Mouse (Mus musculus) midbrain, embryonic 16.5 days (tissue): ENCODE results near the gene Sdc4. TPM values are rescaled to one million over a fixed set of nuclear protein-coding genes. Genes with fewer than 3 reads are reported as not detected.
A peak's percentile ranks its signal among the peaks of the same experiment; 100 is the strongest.

Source experiments
- ATAC-seq: fragments of 200-750 bp; cut with Nextera tagmentation; 2 replicates; pipeline ENCODE4 v1.8.0; 2017; ENCODE audit warnings: moderate TSS enrichment
- H3K27ac ChIP-seq: fragments of 300-500 bp; sonication (generic); 2 replicates; pipeline ENCODE4 v1.5.1; 2014; ENCODE audit warnings: mild to moderate bottlenecking, low read length, mixed read lengths
- H3K27me3 ChIP-seq: fragments of 300-500 bp; sonication (generic); 2 replicates; pipeline ENCODE4 v1.6.1; 2014; ENCODE audit warnings: low read depth, low read length, mixed read lengths; ENCODE audit not compliant: control insufficient read depth, insufficient read depth
- H3K36me3 ChIP-seq: fragments of 300-500 bp; sonication (generic); 2 replicates; pipeline ENCODE4 v1.6.1; 2014; ENCODE audit warnings: mild to moderate bottlenecking, low read length, moderate library complexity, mixed read lengths; ENCODE audit not compliant: control insufficient read depth, insufficient read depth
- H3K4me1 ChIP-seq: fragments of 300-500 bp; sonication (generic); 2 replicates; pipeline ENCODE4 v1.6.1; 2014; ENCODE audit warnings: mild to moderate bottlenecking, low read length, mixed read lengths; ENCODE audit not compliant: control insufficient read depth, insufficient read depth
- H3K4me2 ChIP-seq: fragments of 300-500 bp; sonication (generic); 2 replicates; pipeline ENCODE4 v1.6.1; 2014; ENCODE audit warnings: mild to moderate bottlenecking, low read length, mixed read lengths
- H3K4me3 ChIP-seq: fragments of 300-500 bp; sonication (generic); 2 replicates; pipeline ENCODE4 v1.5.1; 2014; ENCODE audit warnings: low read depth, mild to moderate bottlenecking, low read length, moderate library complexity, mixed read lengths
- H3K9ac ChIP-seq: fragments of 300-500 bp; sonication (generic); 2 replicates; pipeline ENCODE4 v1.6.1; 2014; ENCODE audit warnings: low read depth, low read length, mixed read lengths
- H3K9me3 ChIP-seq: fragments of 300-500 bp; sonication (generic); replicated peaks from 2 replicates; pipeline ENCODE4 v1.6.1; 2014; ENCODE audit warnings: mild to moderate bottlenecking, low read length, mixed read lengths; ENCODE audit not compliant: control insufficient read depth, poor library complexity, severe bottlenecking
- WGBS: fragments of 180-500 bp; shearing (Covaris S2); extraction: QIAGEN DNeasy Blood & Tissue Kit; methylation state at CpG from one replicate; pipeline ENCODE4 v1.1.7; 2014; 5-methylcytosine and 5-hydroxymethylcytosine counted together
- polyA plus RNA-seq: library from polyadenylated mRNA; unstranded; fragments of >200 nt; fragmentation: Nextera tagmentation; extraction: Ambion mirVana; gene quantifications from 2 replicates; pipeline ENCODE4 v1.2.1, GENCODE M21; 2015

Sdc4 gene
- polyA plus RNA-seq, 1 experiment from 2014 or later, result 8.7 TPM

DNA sequence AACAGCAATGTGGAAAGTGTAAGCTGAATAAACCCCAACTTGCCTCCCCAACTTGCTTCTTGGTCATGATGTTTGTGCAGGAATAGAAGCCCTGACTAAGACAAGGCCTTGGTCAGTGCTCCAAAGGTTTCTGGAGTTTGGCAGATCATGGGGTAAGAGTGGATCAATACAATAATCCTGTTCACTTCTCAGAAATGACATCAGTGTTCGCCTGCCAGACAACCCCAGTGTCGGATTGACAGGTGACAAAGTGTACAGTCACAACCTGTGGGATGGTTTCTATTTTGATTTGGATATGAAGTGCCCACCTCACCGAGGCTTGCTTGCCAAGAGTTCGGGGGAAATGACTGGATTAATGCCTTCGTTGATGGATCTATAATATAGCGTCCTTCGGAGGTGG lies 22.4 kb downstream of the Sdc4 start:
- no peak overlapping the region for H3K9ac ChIP-seq
- no peak overlapping the region for H3K4me3 ChIP-seq
- no peak overlapping the region for H3K4me2 ChIP-seq
- H3K27me3 ChIP-seq, result no peaks in the 10 kb centered on the region
- H3K4me1 ChIP-seq, result no peaks in the 10 kb centered on the region
- no peaks in the 10 kb centered on the region for H3K36me3 ChIP-seq
- no peak for ATAC-seq
- 91% methylated on average over 7 of the region's 7 CpGs for WGBS
- no peak overlapping the region for H3K27ac ChIP-seq
- no peaks in the 10 kb centered on the region for H3K9me3 ChIP-seq

DNA sequence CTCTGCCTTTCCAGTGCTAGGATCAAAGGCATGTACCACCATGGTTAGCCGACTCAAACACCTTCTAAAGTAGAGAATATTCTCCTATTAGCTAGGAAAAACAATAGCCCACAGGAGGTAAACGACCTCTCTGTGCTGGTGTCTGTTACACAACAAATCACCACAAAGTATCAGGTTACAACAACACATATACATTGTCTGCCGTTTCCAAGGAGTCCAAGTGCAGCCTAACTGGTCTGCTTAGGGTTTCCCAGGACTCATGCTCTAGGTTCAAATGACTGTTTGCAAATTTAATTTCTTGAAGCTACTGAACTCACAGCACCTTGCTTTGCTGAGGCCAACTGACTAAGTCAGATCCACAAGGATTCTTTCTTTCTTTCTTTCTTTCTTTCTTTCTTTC lies 24.2 kb downstream of the Sdc4 start:
- H3K4me3 ChIP-seq, result no peak overlapping the region
- H3K27ac ChIP-seq, result no peak overlapping the region
- H3K36me3 ChIP-seq, result no peaks in the 10 kb centered on the region
- no peaks in the 10 kb centered on the region for H3K9me3 ChIP-seq
- no peaks in the 10 kb centered on the region for H3K4me1 ChIP-seq
- no peak overlapping the region for H3K9ac ChIP-seq
- H3K4me2 ChIP-seq, result no peak overlapping the region
- ATAC-seq, result no peak
- H3K27me3 ChIP-seq, result no peaks in the 10 kb centered on the region
- 10% methylated on average over 3 of the region's 3 CpGs for WGBS

DNA sequence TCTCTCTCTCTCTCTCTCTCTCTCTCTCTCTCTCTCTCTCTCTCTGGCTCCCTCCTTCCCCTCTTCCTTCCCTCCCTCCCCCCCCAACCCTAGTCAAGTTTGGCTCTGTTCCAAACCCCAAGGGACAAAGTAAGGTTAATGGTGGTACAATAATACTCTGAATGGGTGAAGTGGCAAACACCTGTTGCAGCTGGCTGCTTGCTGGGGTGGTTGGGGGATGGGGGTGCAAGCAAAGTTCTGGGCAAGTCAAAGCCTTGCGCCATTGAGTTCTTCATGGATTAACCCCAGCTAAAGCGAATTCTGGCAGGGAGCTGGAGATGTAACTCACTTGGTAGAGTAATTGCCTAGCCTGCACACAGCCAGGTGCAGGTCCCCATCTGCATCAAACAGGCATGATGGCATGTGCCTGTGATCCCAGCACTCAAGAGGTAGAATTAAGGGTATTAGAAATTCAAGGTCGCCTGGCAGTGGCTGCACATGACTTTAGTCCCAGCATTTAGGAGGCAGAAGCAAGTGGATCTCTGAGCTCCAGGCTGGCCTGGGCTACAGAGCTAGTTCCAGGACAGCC lies 25.3 kb downstream of the Sdc4 start:
- no peak overlapping the region for H3K27ac ChIP-seq
- no peaks in the 10 kb centered on the region for H3K36me3 ChIP-seq
- H3K4me3 ChIP-seq, result no peak overlapping the region
- no peaks in the 10 kb centered on the region for H3K4me1 ChIP-seq
- no peak overlapping the region for H3K4me2 ChIP-seq
- no peaks in the 10 kb centered on the region for H3K9me3 ChIP-seq
- no peaks in the 10 kb centered on the region for H3K27me3 ChIP-seq
- H3K9ac ChIP-seq, result no peak overlapping the region
- no peak for ATAC-seq
- 41% methylated on average over 3 of the region's 3 CpGs for WGBS

DNA sequence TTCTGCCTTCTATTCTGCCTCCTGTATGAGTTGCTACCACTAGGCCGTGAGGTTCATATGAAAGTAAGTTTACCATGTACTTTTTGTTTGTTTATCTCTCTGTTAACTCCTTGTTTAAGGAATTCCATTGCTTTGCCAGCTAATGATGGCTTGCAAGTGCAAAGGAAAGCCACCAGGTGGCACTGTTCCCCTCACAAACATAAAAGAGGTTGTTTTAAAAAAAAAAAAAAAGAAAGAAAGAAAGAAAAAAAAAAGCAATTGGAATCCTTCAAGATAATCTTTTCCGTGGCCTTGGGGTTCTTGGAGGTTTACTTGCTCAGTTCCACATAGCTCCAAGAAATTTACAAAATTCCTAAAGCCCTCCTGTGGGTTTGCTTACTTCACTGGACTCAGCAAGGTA lies 26.5 kb downstream of the Sdc4 start:
- H3K4me1 ChIP-seq, result no peaks in the 10 kb centered on the region
- H3K4me2 ChIP-seq, result no peak overlapping the region
- no peaks in the 10 kb centered on the region for H3K9me3 ChIP-seq
- H3K36me3 ChIP-seq, result no peaks in the 10 kb centered on the region
- H3K27me3 ChIP-seq, result no peaks in the 10 kb centered on the region
- WGBS, result 0% methylated on average over 2 of the region's 2 CpGs
- ATAC-seq, result no peak
- H3K4me3 ChIP-seq, result no peak overlapping the region
- no peak overlapping the region for H3K27ac ChIP-seq
- H3K9ac ChIP-seq, result no peak overlapping the region

DNA sequence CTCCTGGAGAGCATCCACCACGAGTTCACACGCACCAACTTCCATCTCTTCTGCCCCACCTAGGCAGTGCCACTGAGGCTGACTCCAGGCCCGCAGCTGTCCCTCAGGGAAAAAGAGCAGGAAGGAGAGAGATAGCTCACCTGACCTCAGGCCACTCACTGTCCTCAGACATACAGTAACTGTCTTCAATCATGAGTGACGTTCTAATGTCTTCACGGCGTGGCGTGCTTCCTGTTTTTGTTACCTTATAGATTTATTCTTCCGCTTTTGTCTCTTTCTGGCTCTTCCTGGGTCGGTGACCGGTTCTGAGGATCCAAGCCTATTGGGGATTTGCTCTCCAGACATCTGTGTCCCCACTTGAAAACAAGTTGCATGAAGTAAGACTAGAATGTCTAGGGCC lies 29.1 kb downstream of the Sdc4 start:
- H3K9me3 ChIP-seq, result no peaks in the 10 kb centered on the region
- H3K4me1 ChIP-seq, result no peaks in the 10 kb centered on the region
- WGBS, result 77% methylated on average over 10 of the region's 10 CpGs
- no peak overlapping the region for H3K9ac ChIP-seq
- H3K27ac ChIP-seq, result no peak overlapping the region
- peak overlapping the region; percentile 48 for H3K4me2 ChIP-seq
- peak overlapping the region; percentile 26 for H3K4me3 ChIP-seq
- ATAC-seq, result no peak
- no peaks in the 10 kb centered on the region for H3K36me3 ChIP-seq
- H3K27me3 ChIP-seq, result peaks cover 12% of the 10 kb centered on the region

DNA sequence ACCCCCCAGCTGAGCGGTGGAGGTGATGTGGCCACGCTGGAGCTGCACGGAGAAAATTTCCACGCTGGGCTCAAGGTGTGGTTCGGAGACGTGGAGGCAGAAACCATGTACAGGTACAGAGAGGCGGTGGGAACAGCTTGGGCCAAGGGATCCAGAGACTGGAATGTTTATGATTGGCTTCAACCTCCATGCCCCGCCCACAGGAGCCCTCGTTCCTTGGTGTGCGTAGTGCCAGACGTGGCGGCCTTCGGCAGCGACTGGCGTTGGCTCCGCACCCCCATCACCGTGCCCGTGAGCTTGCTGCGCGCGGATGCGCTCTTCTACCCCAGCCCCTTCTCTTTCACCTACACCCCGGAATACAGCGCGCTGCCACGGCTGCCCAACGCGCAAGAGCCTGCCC lies 29.5 kb downstream of the Sdc4 start:
- no peak overlapping the region for H3K9ac ChIP-seq

DNA sequence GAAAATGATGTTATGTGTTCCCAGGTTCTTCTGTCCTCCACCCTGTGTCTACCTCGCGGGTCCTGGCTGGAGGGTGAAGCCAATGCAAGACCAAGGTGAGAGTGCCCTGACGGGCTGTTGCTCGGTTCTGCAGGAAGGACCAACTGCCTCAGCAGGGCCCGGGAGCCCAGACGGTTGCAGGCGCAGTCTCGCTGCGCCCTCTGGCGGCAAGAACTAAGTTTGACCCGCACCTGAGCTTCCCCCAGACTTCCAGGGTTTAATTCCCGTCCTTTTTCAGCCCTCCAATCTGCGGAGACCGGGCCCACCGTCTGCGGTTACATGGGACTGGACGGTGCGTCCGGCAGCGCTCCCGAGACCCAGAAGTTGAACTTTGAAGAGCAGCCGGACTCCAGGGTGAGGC lies 36.0 kb downstream of the Sdc4 start:
- Histone ChIP-seq H3K4me3 (no peak overlapping the region), H3K4me1 (peaks cover 7% of the 10 kb centered on the region; the same call in 1 of the 2 replicates), H3K9me3 (no peaks in the 10 kb centered on the region), H3K36me3 (no peaks in the 10 kb centered on the region), H3K9ac (no peak overlapping the region), H3K4me2 (no peak overlapping the region), H3K27me3 (peaks cover 74% of the 10 kb centered on the region), H3K27ac (no peak overlapping the region)
- no peak for ATAC-seq
- 1% methylated on average over 22 of the region's 22 CpGs for WGBS

More for the DNA sequence above, 29.5 kb downstream of the Sdc4 start:
- no peak overlapping the region for H3K27ac ChIP-seq
- no peak for ATAC-seq
- H3K4me3 ChIP-seq, result peak overlapping the region; percentile 26
- peaks cover 16% of the 10 kb centered on the region for H3K27me3 ChIP-seq
- WGBS, result 29% methylated on average over 28 of the region's 28 CpGs
- no peaks in the 10 kb centered on the region for H3K36me3 ChIP-seq
- H3K9me3 ChIP-seq, result no peaks in the 10 kb centered on the region
- no peaks in the 10 kb centered on the region for H3K4me1 ChIP-seq
- H3K4me2 ChIP-seq, result peak overlapping the region; percentile 48

DNA sequence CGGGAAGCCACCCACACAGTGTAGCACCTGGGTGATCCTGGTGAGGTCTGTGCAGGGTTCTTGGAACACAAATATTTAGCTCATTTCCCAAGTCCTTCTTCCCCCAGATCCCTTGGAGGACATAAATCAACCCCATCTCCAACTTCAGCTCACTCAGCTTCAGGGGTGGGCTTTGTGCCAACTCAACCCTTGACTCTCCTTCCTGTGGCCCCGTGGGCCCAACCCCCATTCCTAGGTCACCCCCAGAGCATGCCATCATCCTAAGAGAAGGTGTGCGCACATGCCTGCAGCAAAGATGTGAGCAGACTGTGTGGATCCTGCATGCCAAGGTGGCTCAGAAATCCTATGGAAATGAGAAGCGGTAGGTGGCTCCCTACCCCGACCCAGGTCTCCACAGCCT lies 38.2 kb downstream of the Sdc4 start:
- no peak overlapping the region for H3K4me3 ChIP-seq
- no peak for ATAC-seq
- H3K9ac ChIP-seq, result no peak overlapping the region
- WGBS, result 39% methylated on average over 5 of the region's 5 CpGs
- peaks cover 7% of the 10 kb centered on the region; the same call in 1 of the 2 replicates for H3K4me1 ChIP-seq
- H3K9me3 ChIP-seq, result no peaks in the 10 kb centered on the region
- no peaks in the 10 kb centered on the region for H3K36me3 ChIP-seq
- no peak overlapping the region for H3K4me2 ChIP-seq
- H3K27ac ChIP-seq, result no peak overlapping the region
- H3K27me3 ChIP-seq, result peaks cover 92% of the 10 kb centered on the region

DNA sequence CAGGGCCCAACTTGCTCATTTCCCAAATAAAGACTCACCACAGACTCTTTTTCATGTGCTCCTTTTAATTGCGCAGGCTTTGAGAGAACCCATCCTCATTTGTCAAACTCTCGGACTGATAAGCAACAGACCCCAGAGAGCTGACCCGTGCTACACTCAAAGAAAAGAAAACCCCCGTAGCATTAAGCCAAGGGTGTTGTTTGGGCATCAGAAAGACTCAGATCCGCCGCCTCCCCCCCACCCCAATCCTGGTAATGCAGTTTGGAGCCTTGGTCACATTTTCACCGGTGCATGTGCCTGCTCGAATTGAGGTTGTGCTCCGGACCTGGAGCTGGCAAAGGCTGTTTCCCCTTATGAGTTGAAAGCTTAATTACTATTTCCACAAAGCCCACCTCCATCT lies 38.6 kb downstream of the Sdc4 start, which contains the start of gene Matn4:
Matn4 (minus strand) TSS at position 101 of the 400 bp plus-strand sequence.
- Histone ChIP-seq H3K4me3 (peak within 1 kb of the TSS; percentile 29), H3K4me1 (peaks cover 7% of the 10 kb centered on the region; the same call in 1 of the 2 replicates), H3K36me3 (no peaks in the 10 kb centered on the region), H3K27me3 (peaks cover 91% of the 10 kb centered on the region), H3K4me2 (peak within 1 kb of the TSS; percentile 58), H3K9me3 (no peaks in the 10 kb centered on the region), H3K9ac (peak within 1 kb of the TSS; percentile 41; the same call in 1 of the 2 replicates), H3K27ac (no peak within 1 kb of the TSS)
- WGBS, result 6% methylated on average over 9 of the region's 9 CpGs
- ATAC-seq, result no peak
